Mouse (Mus musculus) B cell, adult 2 months (primary cell): ENCODE data around the gene Olfr402.
"Not testable (repeated sequence)": the region's sequence is repeated elsewhere in the genome, so short reads cannot be mapped to it uniquely, and the experiment has no call there.

Experiments used
- DNase-seq, 2 experiments: peaks; one replicate each; pipeline ENCODE4 v3.0.0; 2022

The Olfr402 gene

GRCm38 (mm10) chr11:74153229-74153628, at the start of gene Olfr402:
Gene Olfr402 (plus strand): TSS chr11:74153529.
- no peak for DNase-seq

- DNase-seq, result no peak
Observed at GRCm38 (mm10) chr11:74105066-74105465, 48.3 kb upstream of the Olfr402 start.

- no peak for DNase-seq
Observed at GRCm38 (mm10) chr11:74113412-74113811, 39.9 kb upstream of the Olfr402 start, which contains the start of gene Olfr401. Gene Olfr401 (plus strand): TSS chr11:74113712.

- not testable (repeated sequence) for DNase-seq
Observed at GRCm38 (mm10) chr11:74140001-74140400, 13.3 kb upstream of the Olfr402 start.

- DNase-seq, result no peak
Observed at GRCm38 (mm10) chr11:74145866-74146265, 7.5 kb upstream of the Olfr402 start.

- DNase-seq, result no peak
Observed at GRCm38 (mm10) chr11:74168771-74169170, 15.4 kb downstream of the Olfr402 start.

GRCm38 (mm10) chr11:74183168-74183567, 29.8 kb downstream of the Olfr402 start:
- no peak for DNase-seq

GRCm38 (mm10) chr11:74183745-74184144, 30.4 kb downstream of the Olfr402 start:
- DNase-seq, result no peak

- no peak for DNase-seq
Observed at GRCm38 (mm10) chr11:74185949-74186348, 32.6 kb downstream of the Olfr402 start, which contains the start of gene Olfr403. Gene Olfr403 (plus strand): TSS chr11:74186249.
